Mouse (Mus musculus) right cerebral cortex, adult 2 months (tissue): ENCODE data around the gene Sgta.
A peak's percentile ranks its signal among the peaks of the same experiment; 100 is the strongest.

ENCODE experiments used
- DNase-seq, 2 experiments: peaks; one replicate each; pipeline ENCODE4 v3.0.0; 2021 to 2022; ENCODE audit warnings: low spot score in 2 of 2

Sgta gene

GRCm38 (mm10) chr10:81019687-81020086 lies 40.3 kb downstream of the Sgta start:
- DNase-seq: no peak

GRCm38 (mm10) chr10:81018326-81018725 lies 41.7 kb downstream of the Sgta start:
- DNase-seq: no peak

GRCm38 (mm10) chr10:81016645-81017044 lies 43.3 kb downstream of the Sgta start:
- no peak for DNase-seq

- DNase-seq: no peak
These were observed 44.3 kb downstream of the Sgta start for GRCm38 (mm10) chr10:81015666-81016065.

GRCm38 (mm10) chr10:81014393-81015384 lies 45.3 kb downstream of the Sgta start, which contains the start of gene Gng7:
TSS of gene Gng7 (minus strand) at chr10:81014945.
- peak; percentile 97 for DNase-seq

GRCm38 (mm10) chr10:81010851-81011250 lies 49.1 kb downstream of the Sgta start:
- DNase-seq: no peak

- DNase-seq: no peak
These were observed 52.7 kb downstream of the Sgta start for GRCm38 (mm10) chr10:81007240-81007639.

- peak in 1 of 2 experiments; percentile 60 for DNase-seq
These were observed 53.8 kb downstream of the Sgta start for GRCm38 (mm10) chr10:81006005-81006677.

GRCm38 (mm10) chr10:81001161-81001560 lies 58.8 kb downstream of the Sgta start:
- DNase-seq: peak in 1 of 2 experiments; percentile 69

GRCm38 (mm10) chr10:81000197-81001062 lies 59.6 kb downstream of the Sgta start:
- no peak for DNase-seq

- peak; percentile 90 to 92 for DNase-seq
These were observed 60.4 kb downstream of the Sgta start for GRCm38 (mm10) chr10:80999362-81000196.

- DNase-seq: peak in 1 of 2 experiments; percentile 73
These were observed 61.2 kb downstream of the Sgta start for GRCm38 (mm10) chr10:80998778-80999177.

- peak in 1 of 2 experiments; percentile 62 for DNase-seq
These were observed 62.0 kb downstream of the Sgta start for GRCm38 (mm10) chr10:80998021-80998420.

GRCm38 (mm10) chr10:80997332-80997731 lies 62.6 kb downstream of the Sgta start:
- no peak for DNase-seq

GRCm38 (mm10) chr10:80996501-80996900 lies 63.5 kb downstream of the Sgta start:
- no peak for DNase-seq

- peak; percentile 90 for DNase-seq
These were observed 64.8 kb downstream of the Sgta start for GRCm38 (mm10) chr10:80995091-80995632.

- DNase-seq: no peak
These were observed 65.4 kb downstream of the Sgta start for GRCm38 (mm10) chr10:80994621-80995020.
